Mouse (Mus musculus) cerebellum, adult 2 months (tissue): Measurements from ENCODE around the gene Smcp.

Experiments
- CTCF ChIP-seq: fragments of 200-500 bp; IDR thresholded peaks from 2 replicates; pipeline ENCODE4 v1.5.1; 2011; ENCODE audit warnings: low read depth, mild to moderate bottlenecking, control low read depth, low read length, moderate library complexity, borderline replicate concordance; ENCODE audit not compliant: insufficient read depth
- POLR2A ChIP-seq: fragments of 200-500 bp; IDR thresholded peaks from 2 replicates; pipeline ENCODE4 v1.6.1; 2011; ENCODE audit warnings: low read length, control low read depth, borderline replicate concordance; ENCODE audit not compliant: insufficient read depth

- TF ChIP-seq POLR2A = no peak
- TF ChIP-seq CTCF = no peak
These were observed 32.8 kb upstream of the Smcp start, which contains the start of gene Lce6a for GRCm38 (mm10) chr3:92621560-92621959.
